Mouse (Mus musculus): ENCODE results near the gene Bscl2.
"Not testable (repeated sequence)": the region's sequence is repeated elsewhere in the genome, so short reads cannot be mapped to it uniquely, and the experiment has no call there.

Bscl2 gene

GRCm38 (mm10) chr19:8832971-8833370 is 4.3 kb upstream of the Bscl2 start:
- DNase-seq: no peak

GRCm38 (mm10) chr19:8836327-8836726 is 940 bp upstream of the Bscl2 start:
- DNase-seq: not testable (repeated sequence)

DNA sequence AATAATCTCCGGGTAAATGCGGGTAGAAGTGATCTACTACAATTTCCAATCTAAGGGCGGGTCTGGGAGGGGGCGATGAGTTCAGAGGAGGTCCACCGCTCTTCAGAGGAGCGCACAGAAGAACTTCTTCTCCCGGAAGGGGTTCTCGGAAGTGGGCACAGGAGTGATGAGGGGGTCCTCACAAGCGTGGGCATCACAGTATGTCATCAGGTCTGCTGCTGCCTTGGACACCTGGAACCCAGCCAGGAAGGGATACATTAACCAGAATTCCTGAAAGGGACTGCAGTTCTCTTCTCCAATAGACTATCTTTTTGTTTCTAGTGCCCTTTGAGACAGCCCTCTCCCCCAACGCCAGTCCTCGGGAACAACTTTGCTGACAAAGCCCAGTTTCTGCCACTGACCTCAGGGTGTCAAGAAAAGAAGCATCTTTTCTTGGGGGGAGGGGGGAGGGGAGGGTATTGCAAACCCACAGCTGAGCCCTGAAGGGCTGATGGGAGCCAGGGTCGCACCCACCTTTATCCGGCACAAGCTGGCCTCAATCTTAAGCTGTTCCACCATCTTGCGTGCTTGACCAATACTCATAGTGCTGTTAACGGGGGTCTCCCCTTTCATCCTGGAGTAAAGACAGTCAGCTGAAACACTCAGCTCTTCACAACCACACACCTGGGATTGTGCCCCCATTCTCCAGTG is 919 bp downstream of the Bscl2 start:
- DNase-seq: peak; percentile 49

GRCm38 (mm10) chr19:8839103-8839907 is 2.0 kb downstream of the Bscl2 start, which contains the start of gene Gng3:
TSS of gene Gng3 (minus strand) at chr19:8839194.
- DNase-seq: peak; percentile 38

GRCm38 (mm10) chr19:8839908-8840791 is 2.9 kb downstream of the Bscl2 start:
- peak; percentile 73 for DNase-seq

GRCm38 (mm10) chr19:8841012-8841411 is 3.7 kb downstream of the Bscl2 start:
- DNase-seq: peak; percentile 28

- no peak for DNase-seq
Measured at GRCm38 (mm10) chr19:8842961-8843360, 5.7 kb downstream of the Bscl2 start.

DNA sequence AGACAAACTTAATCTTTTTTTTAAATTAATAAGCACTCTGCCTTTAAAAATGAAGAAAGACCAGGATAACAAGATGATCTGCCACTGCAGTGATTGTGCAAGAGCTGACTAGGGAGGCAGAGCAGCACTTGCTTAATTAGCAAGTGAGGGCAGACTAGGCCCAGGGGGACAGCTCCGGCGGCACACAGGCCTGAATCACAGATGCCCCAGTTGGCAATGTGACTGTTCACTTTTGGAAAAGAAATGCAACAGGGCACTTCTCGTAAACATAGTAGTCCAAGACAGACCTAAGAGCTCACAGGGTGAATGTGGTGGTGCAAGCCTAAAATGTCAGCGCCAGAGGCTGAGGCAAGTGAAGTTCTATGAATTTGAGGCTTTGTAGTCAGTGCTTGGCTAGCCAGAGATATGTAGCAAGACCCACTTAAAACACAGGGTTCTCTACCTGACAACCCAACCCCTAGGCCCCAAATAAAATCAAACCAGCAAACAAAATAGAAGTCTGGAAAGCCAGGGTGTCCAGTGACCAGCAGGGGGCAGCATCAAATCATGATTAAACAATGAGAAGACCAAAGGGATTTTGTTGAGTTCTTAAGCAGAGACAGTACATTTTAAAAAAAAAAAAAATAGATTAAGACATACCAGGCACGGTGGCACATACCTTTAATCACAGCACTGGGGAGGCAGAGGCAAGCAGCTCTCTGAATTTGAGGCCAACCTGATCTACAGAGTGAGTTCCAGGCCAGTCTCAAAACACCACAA is 7.3 kb downstream of the Bscl2 start:
- peak; percentile 91 for DNase-seq

DNA sequence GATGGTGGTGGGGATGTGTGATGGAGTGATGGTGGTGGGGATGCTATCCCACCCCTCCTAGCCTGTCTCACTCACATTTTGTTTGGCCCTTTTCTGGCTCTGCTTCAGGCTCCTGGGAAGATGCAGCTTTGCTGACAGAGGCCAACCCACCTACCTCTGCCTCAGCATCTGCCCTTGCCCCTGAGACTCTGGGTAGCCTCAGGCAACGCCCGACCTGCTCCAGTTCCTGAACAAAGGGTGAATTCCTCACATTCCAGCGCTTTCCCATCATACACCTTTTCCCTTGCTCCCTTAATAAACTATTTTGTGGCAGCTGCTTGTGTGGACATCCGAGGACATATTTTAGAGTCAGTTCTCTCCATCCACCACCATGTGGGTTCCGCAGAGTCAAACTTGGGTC is 11.1 kb downstream of the Bscl2 start:
- DNase-seq: no peak

DNA sequence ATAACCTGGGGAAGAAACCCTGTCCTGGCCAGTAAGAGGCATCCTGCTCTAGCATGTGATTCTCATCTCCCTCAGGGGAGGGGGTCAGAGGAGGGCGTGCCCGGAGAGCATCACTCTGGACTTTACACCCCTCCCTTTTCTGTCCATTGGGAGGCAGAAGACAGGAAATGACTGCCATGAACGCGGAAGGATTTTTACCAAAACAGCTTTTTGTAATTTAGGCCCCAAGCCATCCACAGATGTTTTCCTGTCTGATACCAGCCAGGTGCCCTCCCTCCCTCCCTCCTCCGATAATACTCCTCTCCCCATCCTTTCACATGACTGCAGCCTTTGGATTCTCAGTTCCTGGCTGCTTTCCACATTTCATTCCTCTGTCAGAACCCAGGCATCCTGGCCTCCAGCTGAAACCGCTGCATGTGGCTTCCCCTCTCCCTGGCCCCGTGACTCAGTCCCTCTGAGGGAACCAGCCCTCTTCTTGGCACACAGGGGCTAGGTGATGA is 13.2 kb downstream of the Bscl2 start, which contains the start of gene Lrrn4cl:
Gene Lrrn4cl (plus strand): TSS at position 367 of the 500 bp plus-strand sequence.
- no peak for DNase-seq

DNA sequence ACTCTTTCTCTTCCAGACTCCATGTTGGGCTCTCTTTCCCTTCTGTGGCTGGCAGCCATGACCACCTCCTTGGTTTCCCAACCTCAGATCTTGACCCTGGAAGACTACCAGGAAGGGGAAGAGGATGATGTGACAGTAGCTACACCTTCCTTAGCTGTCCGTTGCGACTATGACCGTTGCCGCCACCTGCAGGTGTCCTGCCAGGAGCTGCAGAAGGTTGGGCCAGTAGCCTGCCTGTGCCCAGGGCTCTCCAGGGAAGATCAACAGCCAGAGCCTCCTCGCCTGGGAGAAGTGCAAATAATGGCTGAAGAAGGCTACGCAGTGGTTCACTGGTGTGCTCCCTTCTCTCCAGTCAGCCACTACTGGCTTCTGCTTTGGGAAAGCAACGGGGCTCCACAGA is 14.4 kb downstream of the Bscl2 start:
- DNase-seq: no peak

DNA sequence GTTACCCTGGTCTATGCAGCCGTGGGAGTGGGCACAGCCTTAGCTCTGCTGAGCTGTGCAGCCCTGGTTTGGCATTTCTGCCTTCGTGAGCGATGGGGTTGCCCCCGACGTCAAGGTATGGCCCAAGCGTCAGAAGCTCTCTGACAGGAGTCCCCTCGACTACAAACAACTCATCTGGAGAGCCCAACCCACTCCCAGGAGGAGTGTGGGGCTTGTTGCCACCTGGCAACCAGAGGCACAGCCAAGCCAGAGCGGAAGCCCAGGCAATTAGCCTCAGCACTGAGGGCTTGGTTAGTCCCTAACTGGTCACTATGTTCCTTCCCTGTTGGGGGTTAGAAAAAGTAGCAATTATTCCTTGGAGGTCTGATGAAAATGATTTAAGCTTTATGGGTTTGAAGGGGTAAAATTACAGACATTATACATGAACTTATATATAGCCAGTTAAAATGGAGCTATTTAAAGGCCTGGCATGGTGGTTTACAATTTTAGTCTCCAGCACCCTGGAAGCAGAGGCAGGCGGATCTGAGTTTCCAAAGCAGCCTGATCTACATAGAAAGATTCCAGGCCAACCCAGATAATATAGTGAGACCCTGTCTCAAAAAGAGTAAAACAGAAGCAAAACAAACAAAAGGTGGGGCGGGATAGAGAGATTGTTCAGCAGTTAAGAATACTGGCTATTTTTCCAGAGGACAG is 15.1 kb downstream of the Bscl2 start:
- DNase-seq: no peak

DNA sequence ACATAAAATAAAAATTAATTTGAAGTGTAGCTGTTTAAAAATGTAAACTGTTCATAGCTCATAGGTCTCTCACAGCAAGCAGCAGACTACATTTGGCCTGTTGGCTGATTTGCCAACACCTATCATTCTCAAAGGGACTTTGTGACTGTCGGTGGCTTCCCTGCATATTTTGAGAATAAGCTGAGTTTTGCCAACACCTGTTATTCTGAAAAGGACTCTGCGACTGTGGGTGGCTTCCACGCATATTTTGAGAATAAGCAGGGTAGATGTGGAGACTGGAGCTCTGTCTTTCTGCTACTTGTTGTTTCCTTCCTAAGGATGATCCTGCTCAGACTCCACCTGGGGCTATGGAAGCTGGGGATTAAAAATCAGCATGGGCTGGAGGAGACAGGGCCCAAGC is 15.8 kb downstream of the Bscl2 start:
- no peak for DNase-seq

DNA sequence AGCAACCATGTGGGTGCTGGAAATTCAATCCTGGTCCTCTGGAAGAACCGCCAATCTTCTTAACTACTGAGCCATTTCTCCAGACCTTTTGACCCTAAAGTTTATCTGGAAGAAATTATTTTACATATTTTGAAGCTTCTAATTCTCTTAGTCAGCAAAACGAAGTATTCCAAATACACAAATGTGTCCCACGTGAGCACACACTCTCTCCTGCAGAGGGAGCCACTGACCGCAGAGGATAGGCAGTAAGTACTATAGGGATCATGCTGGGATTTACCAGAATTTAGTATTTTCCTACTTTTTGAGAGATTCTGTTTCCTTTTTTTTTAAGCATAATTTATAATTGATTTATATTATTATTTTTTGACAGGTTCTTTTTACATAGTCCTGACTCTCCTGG is 20.4 kb downstream of the Bscl2 start:
- DNase-seq: peak; percentile 71

- peak; percentile 69 for DNase-seq
Measured at GRCm38 (mm10) chr19:8859018-8859417, 21.8 kb downstream of the Bscl2 start.

DNA sequence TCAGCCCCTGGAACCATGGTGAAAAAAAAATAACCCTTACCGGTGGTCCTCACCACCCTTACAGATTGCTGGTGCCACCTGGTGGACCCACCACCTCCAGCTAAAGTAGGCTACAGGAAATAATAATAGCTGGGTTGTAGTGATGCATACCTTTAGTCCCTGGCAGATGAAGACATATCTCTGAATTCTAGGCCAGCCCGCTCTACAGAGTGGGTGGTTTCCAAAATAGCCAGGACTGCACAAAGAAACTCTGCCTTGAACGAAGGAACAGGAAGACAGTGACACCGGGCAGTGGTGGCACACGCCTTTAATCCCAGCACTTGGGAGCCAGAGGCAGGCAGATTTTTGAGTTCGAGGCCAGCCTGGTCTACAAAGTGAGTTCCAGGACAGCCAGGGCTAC is 27.0 kb downstream of the Bscl2 start:
- DNase-seq: peak; percentile 39

DNA sequence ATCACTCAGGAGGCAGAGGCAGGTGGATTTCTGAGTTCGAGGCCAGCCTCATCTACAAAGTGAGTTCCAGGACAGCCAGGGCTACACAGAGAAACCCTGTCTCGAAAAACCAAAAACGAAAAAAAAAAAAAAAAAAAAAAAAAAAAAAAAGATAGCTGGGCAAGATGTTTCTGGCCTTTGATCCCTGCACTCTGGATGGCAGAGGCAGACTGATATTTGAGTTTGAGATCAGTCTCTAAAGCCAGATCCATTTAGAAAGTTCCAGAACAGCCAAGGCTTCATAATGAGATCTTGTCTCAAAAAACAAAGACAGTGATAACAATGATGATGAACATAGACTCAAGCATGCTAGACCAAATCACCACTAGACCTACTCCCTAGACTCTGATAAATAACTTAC is 33.1 kb downstream of the Bscl2 start:
- DNase-seq: not testable (repeated sequence)

GRCm38 (mm10) chr19:8870838-8871237 is 33.6 kb downstream of the Bscl2 start:
- DNase-seq: peak; percentile 30

DNA sequence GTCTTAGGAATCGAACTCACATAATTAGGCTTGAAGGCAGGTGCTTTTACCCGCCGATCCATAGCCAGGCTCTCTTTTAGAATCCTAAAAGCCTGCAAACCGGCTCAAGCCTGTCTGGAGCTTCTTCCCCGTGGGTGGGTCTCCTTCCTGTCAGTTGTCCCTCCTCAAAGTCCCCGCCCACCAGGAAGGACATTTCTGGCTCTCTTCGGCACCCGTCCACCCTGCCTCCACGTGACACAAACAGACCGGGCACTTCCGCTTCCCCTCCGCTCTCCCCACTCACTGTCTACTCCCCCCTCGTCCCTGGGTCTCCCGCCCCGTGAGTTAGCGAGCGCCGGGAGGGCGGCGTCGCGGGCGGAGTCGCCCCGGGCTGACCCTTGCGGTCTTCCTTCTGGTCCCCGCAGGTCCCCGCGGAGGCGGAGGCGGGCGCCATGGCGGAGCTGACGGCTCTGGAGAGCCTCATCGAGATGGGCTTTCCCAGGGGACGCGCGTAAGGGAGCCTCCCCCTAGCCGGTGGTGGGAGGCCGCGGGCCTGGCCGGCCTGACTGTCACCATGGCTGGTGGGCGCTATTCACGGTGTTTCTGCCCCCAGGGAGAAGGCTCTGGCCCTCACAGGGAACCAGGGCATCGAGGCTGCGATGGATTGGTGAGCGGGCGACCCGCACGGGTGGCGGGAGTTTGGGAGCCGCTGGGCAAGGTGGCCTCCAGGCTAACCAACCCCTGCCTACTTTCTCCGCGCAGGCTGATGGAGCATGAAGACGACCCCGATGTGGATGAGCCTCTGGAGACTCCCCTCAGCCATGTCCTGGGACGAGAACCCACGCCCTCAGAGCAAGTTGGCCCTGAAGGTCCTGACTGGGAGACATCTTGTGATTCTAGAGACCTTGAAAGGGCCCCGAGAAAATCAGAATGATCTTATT is 34.3 kb downstream of the Bscl2 start, which contains the start of gene Ubxn1:
Gene Ubxn1 (plus strand): TSS at position 230 of the 920 bp plus-strand sequence.
- peak; percentile 93 for DNase-seq

DNA sequence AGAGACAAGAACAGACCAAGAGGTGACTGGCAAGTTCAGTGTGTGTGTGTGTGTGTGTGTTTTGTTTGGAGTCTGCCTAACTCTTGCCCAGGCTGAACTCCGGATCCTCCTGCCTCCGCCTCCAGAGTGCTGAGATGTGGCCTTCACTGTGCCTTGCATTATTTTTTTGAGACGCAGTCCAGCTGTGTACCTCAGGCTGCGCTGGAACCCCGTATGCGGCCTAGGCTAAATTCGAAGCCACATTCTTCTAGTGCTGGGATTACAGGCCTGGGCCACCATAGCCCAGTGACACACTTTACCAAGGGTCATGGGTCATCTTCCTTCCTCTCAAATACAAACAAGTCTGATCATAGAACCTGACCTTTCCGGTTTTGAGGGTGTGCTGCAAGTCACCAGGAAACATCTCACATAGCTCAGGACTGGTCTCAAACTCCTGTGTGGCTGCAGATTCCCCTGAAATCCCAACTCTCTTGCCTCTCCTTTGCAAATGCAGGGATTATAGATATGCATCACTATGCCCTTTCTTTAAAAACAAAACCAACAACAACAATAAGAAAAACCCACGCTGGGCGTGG is 35.1 kb downstream of the Bscl2 start:
- no peak for DNase-seq
